Mouse (Mus musculus): ENCODE results near the gene Tekt5. TPM values are rescaled to one million over a fixed set of nuclear protein-coding genes. Genes with fewer than 3 reads are reported as not detected.

The Tekt5 gene
- polyA plus RNA-seq, 1 experiment from 2014 or later = 3.0 TPM

Other genes starting within 250 kb of the Tekt5 start
- gene Rpl39l, start 225.3 kb downstream of the Tekt5 start, polyA plus RNA-seq (2015; fragmentation: Nextera tagmentation; extraction: Ambion mirVana) = not detected in 2 replicates
- 0.19 TPM in 1 of 2 replicates, not detected in the other for gene Atf7ip2, start 202.8 kb downstream of the Tekt5 start, polyA plus RNA-seq (2015; fragmentation: Nextera tagmentation; extraction: Ambion mirVana)
- gene Emp2, start 81.5 kb downstream of the Tekt5 start, polyA plus RNA-seq (2015; fragmentation: Nextera tagmentation; extraction: Ambion mirVana) = 5.9 and 7.2 TPM in 2 replicates
- gene Nubp1, start 16.5 kb upstream of the Tekt5 start, polyA plus RNA-seq (2015; fragmentation: Nextera tagmentation; extraction: Ambion mirVana) = 45.9 and 48.6 TPM in 2 replicates
- gene Tvp23a, start 51.9 kb upstream of the Tekt5 start, polyA plus RNA-seq (2015; fragmentation: Nextera tagmentation; extraction: Ambion mirVana) = 52.1 and 53.0 TPM in 2 replicates
- gene Ciita, start 84.6 kb upstream of the Tekt5 start, polyA plus RNA-seq (2015; fragmentation: Nextera tagmentation; extraction: Ambion mirVana) = 0.37 and 0.51 TPM in 2 replicates
- gene Dexi, start 147.6 kb upstream of the Tekt5 start, polyA plus RNA-seq (2015; fragmentation: Nextera tagmentation; extraction: Ambion mirVana) = 18.1 and 18.3 TPM in 2 replicates
- 71.2 and 77.1 TPM in 2 replicates for gene Clec16a, start 149.8 kb upstream of the Tekt5 start, polyA plus RNA-seq (2015; fragmentation: Nextera tagmentation; extraction: Ambion mirVana)